Mouse (Mus musculus) hindbrain, embryonic 14.5 days (tissue): ENCODE data around the gene Fhod1. TPM values are rescaled to one million over a fixed set of nuclear protein-coding genes. Genes with fewer than 3 reads are reported as not detected.

Experiments
- ATAC-seq: fragments of 200-750 bp; cut with Nextera tagmentation; 2 replicates; pipeline ENCODE4 v1.8.0; 2017; ENCODE audit warnings: moderate number of reproducible peaks, mild to moderate bottlenecking, moderate TSS enrichment, moderate library complexity; ENCODE audit not compliant: low FRiP score
- DNase-seq: peaks from one replicate; pipeline ENCODE4 v3.0.0-alpha.2; 2015; ENCODE audit warnings: low spot score
- H3K27ac ChIP-seq: fragments of 300-500 bp; sonication (generic); 2 replicates; pipeline ENCODE4 v1.5.1; 2014; ENCODE audit warnings: mild to moderate bottlenecking, moderate library complexity
- H3K27me3 ChIP-seq: fragments of 300-500 bp; sonication (generic); 2 replicates; pipeline ENCODE4 v1.6.1; 2014; ENCODE audit warnings: mild to moderate bottlenecking, low read length, mixed read lengths; ENCODE audit not compliant: control insufficient read depth, insufficient read depth
- H3K36me3 ChIP-seq: fragments of 300-500 bp; sonication (generic); replicated peaks from 2 replicates; pipeline ENCODE4 v1.6.1; 2014; ENCODE audit not compliant: control insufficient read depth, insufficient read depth
- H3K4me1 ChIP-seq: fragments of 300-500 bp; sonication (generic); replicated peaks from 2 replicates; pipeline ENCODE4 v1.6.1; 2014; ENCODE audit warnings: antibody characterized with exemption, low read length, mixed read lengths; ENCODE audit not compliant: control insufficient read depth, insufficient read depth
- H3K4me2 ChIP-seq: fragments of 300-500 bp; sonication (generic); replicated peaks from 2 replicates; pipeline ENCODE4 v1.6.1; 2014; ENCODE audit warnings: mild to moderate bottlenecking, moderate library complexity
- H3K4me3 ChIP-seq: fragments of 300-500 bp; sonication (generic); replicated peaks from 2 replicates; pipeline ENCODE4 v1.5.1; 2014; ENCODE audit warnings: mild to moderate bottlenecking, low read length
- H3K9ac ChIP-seq: fragments of 300-500 bp; sonication (generic); 2 replicates; pipeline ENCODE4 v1.6.1; 2014
- H3K9me3 ChIP-seq: fragments of 300-500 bp; sonication (generic); 2 replicates; pipeline ENCODE4 v1.6.1; 2016; ENCODE audit warnings: low read length; ENCODE audit not compliant: control insufficient read depth
- WGBS: fragments of 180-500 bp; shearing (Covaris S2); extraction: QIAGEN DNeasy Blood & Tissue Kit; methylation state at CpG from one replicate; pipeline ENCODE4 v1.1.7; 2014; 5-methylcytosine and 5-hydroxymethylcytosine counted together
- polyA plus RNA-seq: library from polyadenylated mRNA; unstranded; fragments of >200 nt; fragmentation: Nextera tagmentation; extraction: Ambion mirVana; gene quantifications from 2 replicates; pipeline ENCODE4 v1.2.1, GENCODE M21; 2014

The Fhod1 gene
- polyA plus RNA-seq, 1 experiment from 2014 or later: 0.58 TPM

GRCm38 (mm10) chr8:105373032-105373431 is 25.3 kb upstream of the Fhod1 start, which contains the start of gene Plekhg4:
Plekhg4 (plus strand) TSS chr8:105373274.
- Histone ChIP-seq H3K9me3 (peaks cover 4% of the 10 kb centered on the region; the same call in 1 of the 2 replicates), H3K36me3 (peaks cover 13% of the 10 kb centered on the region), H3K27ac (no peak within 1 kb of the TSS), H3K27me3 (no peaks in the 10 kb centered on the region), H3K4me3 (no peak within 1 kb of the TSS), H3K9ac (no peak within 1 kb of the TSS), H3K4me1 (no peaks in the 10 kb centered on the region), H3K4me2 (no peak within 1 kb of the TSS)
- 65% methylated on average over 2 of the region's 2 CpGs for WGBS
- DNase-seq: no peak
- no peak for ATAC-seq

GRCm38 (mm10) chr8:105372473-105372872 is 24.7 kb upstream of the Fhod1 start:
- 75% methylated on average over 9 of the region's 9 CpGs for WGBS
- Histone ChIP-seq H3K9me3 (peaks cover 4% of the 10 kb centered on the region; the same call in 1 of the 2 replicates), H3K27me3 (no peaks in the 10 kb centered on the region), H3K27ac (no peak overlapping the region), H3K9ac (no peak overlapping the region), H3K4me1 (no peaks in the 10 kb centered on the region), H3K4me2 (no peak overlapping the region), H3K36me3 (peaks cover 13% of the 10 kb centered on the region), H3K4me3 (no peak overlapping the region)
- DNase-seq (no peak), ATAC-seq (no peak)

GRCm38 (mm10) chr8:105367107-105367506 is 19.4 kb upstream of the Fhod1 start:
- H3K27ac ChIP-seq: no peak overlapping the region
- peaks cover 37% of the 10 kb centered on the region for H3K36me3 ChIP-seq
- H3K4me2 ChIP-seq: no peak overlapping the region
- WGBS: 75% methylated on average over 2 of the region's 2 CpGs
- H3K4me3 ChIP-seq: no peak overlapping the region
- no peaks in the 10 kb centered on the region for H3K27me3 ChIP-seq
- no peak for ATAC-seq
- DNase-seq: no peak
- no peaks in the 10 kb centered on the region for H3K4me1 ChIP-seq
- no peak overlapping the region for H3K9ac ChIP-seq
- H3K9me3 ChIP-seq: no peaks in the 10 kb centered on the region

GRCm38 (mm10) chr8:105361751-105362702 is 14.3 kb upstream of the Fhod1 start:
- 67% methylated on average over 12 of the region's 12 CpGs for WGBS
- Histone ChIP-seq H3K4me1 (no peaks in the 10 kb centered on the region), H3K36me3 (peaks cover 33% of the 10 kb centered on the region), H3K9ac (no peak overlapping the region), H3K9me3 (no peaks in the 10 kb centered on the region), H3K27ac (no peak overlapping the region), H3K4me3 (no peak overlapping the region), H3K27me3 (no peaks in the 10 kb centered on the region), H3K4me2 (no peak overlapping the region)
- no peak for DNase-seq
- ATAC-seq: no peak

GRCm38 (mm10) chr8:105359646-105360045 is 11.9 kb upstream of the Fhod1 start:
- WGBS: 49% methylated on average over 4 of the region's 4 CpGs
- Histone ChIP-seq H3K9ac (no peak overlapping the region), H3K4me1 (no peaks in the 10 kb centered on the region), H3K4me3 (no peak overlapping the region), H3K27ac (no peak overlapping the region), H3K36me3 (peaks cover 33% of the 10 kb centered on the region), H3K4me2 (no peak overlapping the region), H3K27me3 (no peaks in the 10 kb centered on the region), H3K9me3 (no peaks in the 10 kb centered on the region)
- ATAC-seq: no peak
- DNase-seq: peak; percentile 62

- 68% methylated on average over 15 of the region's 15 CpGs for WGBS
- ATAC-seq: no peak
- Histone ChIP-seq H3K4me2 (no peak overlapping the region), H3K4me3 (no peak overlapping the region), H3K9ac (no peak overlapping the region), H3K27ac (no peak overlapping the region), H3K9me3 (no peaks in the 10 kb centered on the region), H3K4me1 (no peaks in the 10 kb centered on the region), H3K36me3 (peaks cover 28% of the 10 kb centered on the region), H3K27me3 (no peaks in the 10 kb centered on the region)
- DNase-seq: no peak
Observed at GRCm38 (mm10) chr8:105359208-105359607, 11.5 kb upstream of the Fhod1 start.

GRCm38 (mm10) chr8:105356681-105357080 is 8.9 kb upstream of the Fhod1 start:
- Histone ChIP-seq H3K4me3 (no peak overlapping the region), H3K9ac (no peak overlapping the region), H3K27me3 (no peaks in the 10 kb centered on the region), H3K27ac (no peak overlapping the region), H3K36me3 (peaks cover 16% of the 10 kb centered on the region; the same call in 1 of the 2 replicates), H3K4me1 (no peaks in the 10 kb centered on the region), H3K4me2 (no peak overlapping the region), H3K9me3 (no peaks in the 10 kb centered on the region)
- DNase-seq (no peak), ATAC-seq (no peak)
- 83% methylated on average over 13 of the region's 14 CpGs for WGBS

- no peak overlapping the region for H3K4me3 ChIP-seq
- no peaks in the 10 kb centered on the region for H3K9me3 ChIP-seq
- no peak overlapping the region for H3K4me2 ChIP-seq
- H3K9ac ChIP-seq: no peak overlapping the region
- H3K36me3 ChIP-seq: peaks cover 16% of the 10 kb centered on the region; the same call in 1 of the 2 replicates
- ATAC-seq (no peak), DNase-seq (no peak)
- no peak overlapping the region for H3K27ac ChIP-seq
- 53% methylated on average over 26 of the region's 26 CpGs for WGBS
- peaks cover 2% of the 10 kb centered on the region; the same call in 1 of the 2 replicates for H3K4me1 ChIP-seq
- no peaks in the 10 kb centered on the region for H3K27me3 ChIP-seq
Observed at GRCm38 (mm10) chr8:105355179-105356024, 7.6 kb upstream of the Fhod1 start.

- Histone ChIP-seq H3K27me3 (no peaks in the 10 kb centered on the region), H3K4me2 (no peak overlapping the region), H3K27ac (no peak overlapping the region), H3K9me3 (no peaks in the 10 kb centered on the region), H3K4me3 (no peak overlapping the region), H3K4me1 (peaks cover 5% of the 10 kb centered on the region; the same call in 1 of the 2 replicates), H3K9ac (no peak overlapping the region), H3K36me3 (peaks cover 16% of the 10 kb centered on the region; the same call in 1 of the 2 replicates)
- DNase-seq (no peak), ATAC-seq (no peak)
- WGBS: 92% methylated on average over 4 of the region's 4 CpGs
Observed at GRCm38 (mm10) chr8:105354549-105354948, 6.8 kb upstream of the Fhod1 start.
